Mouse (Mus musculus) left cerebral cortex, adult 11 months (tissue): ENCODE measurements at regions not wholly inside any gene's neighbourhood (a gene's known extent, or its start where the extent isn't known, plus 50 kb on each side); places are given as distances from the start of the nearest gene placed in this dataset.
A peak's percentile ranks its signal among the peaks of the same experiment; 100 is the strongest.
"Not testable (repeated sequence)": the region's sequence is repeated elsewhere in the genome, so short reads cannot be mapped to it uniquely, and the experiment has no call there.

Experiments
- DNase-seq: peaks from one replicate; pipeline ENCODE4 v3.0.0; 2022; ENCODE audit warnings: low spot score

- DNase-seq: no peak
These were observed 69.2 kb downstream of the Gm33543 start for GRCm38 (mm10) chr10:95773425-95773980.

- no peak for DNase-seq
These were observed 69.8 kb downstream of the Gm33543 start for GRCm38 (mm10) chr10:95772811-95773424.

GRCm38 (mm10) chr10:95768974-95769373, 73.8 kb downstream of the Gm33543 start:
- DNase-seq: no peak

- DNase-seq: no peak
These were observed 75.1 kb downstream of the Gm33543 start for GRCm38 (mm10) chr10:95767526-95768161.

- no peak for DNase-seq
These were observed 78.6 kb downstream of the Gm33543 start for GRCm38 (mm10) chr10:95764129-95764528.

- no peak for DNase-seq
These were observed 80.1 kb downstream of the Gm33543 start for GRCm38 (mm10) chr10:95762632-95763031.

- DNase-seq: no peak
These were observed 80.8 kb downstream of the Gm33543 start for GRCm38 (mm10) chr10:95761969-95762368.

- no peak for DNase-seq
These were observed 82.4 kb downstream of the Gm33543 start for GRCm38 (mm10) chr10:95760121-95760870.

- no peak for DNase-seq
These were observed 84.5 kb downstream of the Gm33543 start for GRCm38 (mm10) chr10:95758181-95758580.

GRCm38 (mm10) chr10:95755429-95755828, 82.2 kb upstream of the Anapc15-ps start:
- DNase-seq: no peak

GRCm38 (mm10) chr10:95753396-95753905, 80.2 kb upstream of the Anapc15-ps start:
- DNase-seq: no peak

- no peak for DNase-seq
These were observed 75.1 kb upstream of the Anapc15-ps start for GRCm38 (mm10) chr10:95748360-95748759.

GRCm38 (mm10) chr10:95747939-95748338, 74.7 kb upstream of the Anapc15-ps start:
- DNase-seq: no peak

GRCm38 (mm10) chr10:95745834-95746620, 72.8 kb upstream of the Anapc15-ps start:
- DNase-seq: no peak

- no peak for DNase-seq
These were observed 72.0 kb upstream of the Anapc15-ps start for GRCm38 (mm10) chr10:95745254-95745653.

- no peak for DNase-seq
These were observed 70.4 kb upstream of the Anapc15-ps start for GRCm38 (mm10) chr10:95743627-95744026.

- no peak for DNase-seq
These were observed 66.2 kb upstream of the Anapc15-ps start for GRCm38 (mm10) chr10:95739421-95739820.

- DNase-seq: not testable (repeated sequence)
These were observed 63.5 kb upstream of the Anapc15-ps start for GRCm38 (mm10) chr10:95736743-95737142.

- DNase-seq: no peak
These were observed 57.8 kb upstream of the Anapc15-ps start for GRCm38 (mm10) chr10:95731001-95731400.

- no peak for DNase-seq
These were observed 56.6 kb upstream of the Anapc15-ps start for GRCm38 (mm10) chr10:95729890-95730289.

GRCm38 (mm10) chr10:95725910-95726309, 52.7 kb upstream of the Anapc15-ps start:
- DNase-seq: peak; percentile 23

GRCm38 (mm10) chr10:95725349-95725748, 52.1 kb upstream of the Anapc15-ps start:
- DNase-seq: no peak
